In genomic region chr15:81606634-81607033, GRCm38 (mm10) we compare ENCODE assay signal across 8 mouse cellular contexts. TPM values are rescaled to one million over a fixed set of nuclear protein-coding genes. Genes with fewer than 3 reads are reported as not detected.
DNase-seq lines count a peak whose midpoint lies in the region; ATAC-seq lines count a peak whose summit lies in the region.

No protein-coding gene starts in this region.

- H3K4me2 ChIP-seq in heart, embryonic 11.5 days: no peak overlapping the region

- no peak overlapping the region for H3K4me3 ChIP-seq in heart, embryonic 11.5 days (ENCODE audit: low read depth, low read length)

- H3K27ac ChIP-seq in heart, embryonic 11.5 days (ENCODE audit: low read depth, low read length): no peak overlapping the region

- no peaks in the 10 kb centered on the region for H3K4me1 ChIP-seq in heart, embryonic 11.5 days (ENCODE audit: control insufficient read depth, insufficient read depth, low read length)

- WGBS in heart, embryonic 11.5 days (ENCODE audit: insufficient replicate concordance): 89% methylated on average over 1 of the region's 1 CpGs

- ATAC-seq in heart, embryonic 11.5 days (replicated peaks; ENCODE audit: insufficient number of reproducible peaks, low FRiP score, low TSS enrichment): no peak
- peak; percentile 66 for ATAC-seq in CD4-positive, CD25-positive, alpha-beta regulatory T cell, adult 4 months

- no peaks in the 10 kb centered on the region for H3K27me3 ChIP-seq in heart, embryonic 11.5 days (ENCODE audit: control insufficient read depth, insufficient read depth, low read length)

- H3K9ac ChIP-seq in heart, embryonic 11.5 days (ENCODE audit: low read depth, low read length): no peak overlapping the region

- DNase-seq in heart, postnatal 4 days: peak; percentile 31
- peak; percentile 49 for DNase-seq in c-Kit-positive CD71-positive TER-119-positive erythroid progenitor cells, embryonic 14.5 days (ENCODE audit: low spot score)
- DNase-seq in lung, postnatal 25 days (ENCODE audit: low spot score): peak; percentile 43
- no peak for DNase-seq in right cerebral cortex, postnatal 25 days
- no peak for DNase-seq in frontal cortex, postnatal 14 days (ENCODE audit: low spot score in 2 of 2)
- DNase-seq in ovary, postnatal 36 days (ENCODE audit: low spot score): no peak

- H3K36me3 ChIP-seq in heart, embryonic 11.5 days (ENCODE audit: control insufficient read depth, insufficient read depth, low read length): peaks cover 14% of the 10 kb centered on the region

- H3K9me3 ChIP-seq in heart, embryonic 11.5 days (replicated peaks; ENCODE audit: control insufficient read depth, low read length): no peaks in the 10 kb centered on the region; the same call in 1 of the 2 replicates

RNA-seq across cellular contexts. Expression of gene Ep300, which starts 21.5 kb away (rescaled TPM):
- total RNA-seq in heart, postnatal 4 days (2021): 10 to 100 TPM; 41.8 to 47.7 TPM
- polyA plus RNA-seq in heart, embryonic 11.5 days (2014; fragmentation: Nextera tagmentation; extraction: Ambion mirVana): 21.4 and 26.9 TPM in 2 replicates
- 10 to 100 TPM; 15.9 to 18.2 TPM for polyA plus RNA-seq in CD4-positive, CD25-positive, alpha-beta regulatory T cell, adult 4 months (2017; shearing (Covaris generic))

RNA-seq across cellular contexts. Expression of gene L3mbtl2, which starts 57.1 kb away (rescaled TPM):
- 10 to 100 TPM; 19.3 to 20.2 TPM for total RNA-seq in heart, postnatal 4 days (2021)
- polyA plus RNA-seq in heart, embryonic 11.5 days (2014; fragmentation: Nextera tagmentation; extraction: Ambion mirVana): 17.2 and 17.7 TPM in 2 replicates
- 10 to 100 TPM; 23.6 to 44.0 TPM for polyA plus RNA-seq in CD4-positive, CD25-positive, alpha-beta regulatory T cell, adult 4 months (2017; shearing (Covaris generic))

Comparison
In these comparisons a context has a peak if more than half of its experiments do, and no peak if none do; other contexts are left out.
1. DNase-seq: peak in heart, postnatal 4 days (single experiment), c-Kit-positive CD71-positive TER-119-positive erythroid progenitor cells, embryonic 14.5 days (single experiment) and lung, postnatal 25 days (single experiment); none in right cerebral cortex, postnatal 25 days (single experiment), frontal cortex, postnatal 14 days (0 of 2) and ovary, postnatal 36 days (single experiment).